Mouse (Mus musculus): ENCODE measurements around the gene Zc2hc1b.

Gene Zc2hc1b

GRCm38 (mm10) chr10:13115030-13115429, 62.8 kb downstream of the Zc2hc1b start:
- no peak for DNase-seq (ENCODE audit: low spot score)

- DNase-seq (ENCODE audit: low spot score) = no peak
Observed at GRCm38 (mm10) chr10:13113641-13114040, 64.2 kb downstream of the Zc2hc1b start.

GRCm38 (mm10) chr10:13112849-13113248, 65.0 kb downstream of the Zc2hc1b start:
- DNase-seq (ENCODE audit: low spot score) = no peak

- DNase-seq (ENCODE audit: low spot score) = no peak
Observed at GRCm38 (mm10) chr10:13109781-13110180, 68.0 kb downstream of the Zc2hc1b start.

- DNase-seq (ENCODE audit: low spot score) = no peak
Observed at GRCm38 (mm10) chr10:13108847-13109246, 69.0 kb downstream of the Zc2hc1b start.

GRCm38 (mm10) chr10:13108021-13108548, 69.7 kb downstream of the Zc2hc1b start:
- DNase-seq (ENCODE audit: low spot score) = no peak

- no peak for DNase-seq (ENCODE audit: low spot score)
Observed at GRCm38 (mm10) chr10:13106909-13107624, 70.8 kb downstream of the Zc2hc1b start.

- no peak for DNase-seq (ENCODE audit: low spot score)
Observed at GRCm38 (mm10) chr10:13103838-13104237, 74.0 kb downstream of the Zc2hc1b start.

- no peak for DNase-seq (ENCODE audit: low spot score)
Observed at GRCm38 (mm10) chr10:13102360-13102759, 75.5 kb downstream of the Zc2hc1b start.

GRCm38 (mm10) chr10:13100061-13100648, 77.7 kb downstream of the Zc2hc1b start:
- no peak for DNase-seq (ENCODE audit: low spot score)

All from left cerebral cortex, adult 11 months (tissue).